Comparison of ENCODE assay signal across 1 mouse cellular context in the genomic region with DNA sequence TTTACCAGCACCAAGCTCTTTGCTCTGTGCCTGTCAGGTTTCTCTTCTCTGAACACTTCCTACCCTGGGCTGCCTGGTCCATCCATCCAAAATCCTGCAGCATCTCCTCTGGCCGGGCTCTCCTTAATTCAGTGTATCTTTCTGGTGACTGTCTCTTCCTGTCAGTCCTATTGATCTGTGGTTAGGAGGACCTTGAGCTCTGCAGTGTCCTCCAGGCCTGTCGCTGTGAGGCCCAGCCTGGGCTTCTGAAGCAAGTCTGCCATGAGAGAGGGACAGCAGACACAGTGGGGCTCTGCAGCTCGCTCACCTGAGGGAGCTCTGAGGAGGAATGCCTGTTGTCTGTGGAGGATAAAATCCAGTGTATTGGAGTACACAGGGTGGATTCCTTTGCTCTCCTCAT.
TF ChIP-seq lines count a peak whose summit lies in the region.

No protein-coding gene starts in this region.

TF ChIP-seq in MEL, 35 proteins besides CTCF, POLR2A, EP300 and RAD21:
- TF ChIP-seq ZC3H11A (IDR thresholded peaks at IDR 0.05; ENCODE audit: low read depth, low read length) = no peak
- TF ChIP-seq ZMIZ1 (IDR thresholded peaks at IDR 0.05; ENCODE audit: low read depth, low read length) = no peak
- TF ChIP-seq ETS1 (IDR thresholded peaks at IDR 0.05; ENCODE audit: low read depth, low read length) = no peak
- TF ChIP-seq MAX (IDR thresholded peaks at IDR 0.05; ENCODE audit: low read length) = no peak
- no peak for TF ChIP-seq GATA1 (IDR thresholded peaks at IDR 0.05; ENCODE audit: low read depth, low read length)
- TF ChIP-seq NELFE (IDR thresholded peaks at IDR 0.05; ENCODE audit: low read depth, low read length) = no peak
- no peak for TF ChIP-seq BHLHE40 (IDR thresholded peaks at IDR 0.05; ENCODE audit: borderline replicate concordance, low read depth, low read length)
- no peak for TF ChIP-seq ZNF384 (IDR thresholded peaks at IDR 0.05; ENCODE audit: low read depth, low read length)
- no peak for TF ChIP-seq MAZ (IDR thresholded peaks at IDR 0.05; ENCODE audit: low read depth, low read length)
- TF ChIP-seq E2F4 (IDR thresholded peaks at IDR 0.05; ENCODE audit: borderline replicate concordance, low read depth, low read length) = no peak
- no peak for TF ChIP-seq MEF2A (IDR thresholded peaks at IDR 0.05; ENCODE audit: extremely low read depth, insufficient replicate concordance, low read depth, low read length, poor library complexity, severe bottlenecking)
- TF ChIP-seq UBTF (IDR thresholded peaks at IDR 0.05; ENCODE audit: borderline replicate concordance, insufficient read depth, low read depth, low read length) = no peak
- no peak for TF ChIP-seq POLR2AphosphoS5 (IDR thresholded peaks at IDR 0.05; ENCODE audit: borderline replicate concordance, low read depth, low read length)
- TF ChIP-seq TCF12 (IDR thresholded peaks at IDR 0.05; ENCODE audit: low read depth, low read length) = no peak
- no peak for TF ChIP-seq SMC3 (IDR thresholded peaks at IDR 0.05; ENCODE audit: low read depth, low read length)
- no peak for TF ChIP-seq TAL1 (IDR thresholded peaks at IDR 0.05; ENCODE audit: low read length)
